Mouse (Mus musculus): ENCODE data around the gene Gpr162. TPM values are rescaled to one million over a fixed set of nuclear protein-coding genes. Genes with fewer than 3 reads are reported as not detected.

Gpr162 gene
- polyA plus RNA-seq, 1 experiment from 2014 or later = 0.26 TPM

DNA sequence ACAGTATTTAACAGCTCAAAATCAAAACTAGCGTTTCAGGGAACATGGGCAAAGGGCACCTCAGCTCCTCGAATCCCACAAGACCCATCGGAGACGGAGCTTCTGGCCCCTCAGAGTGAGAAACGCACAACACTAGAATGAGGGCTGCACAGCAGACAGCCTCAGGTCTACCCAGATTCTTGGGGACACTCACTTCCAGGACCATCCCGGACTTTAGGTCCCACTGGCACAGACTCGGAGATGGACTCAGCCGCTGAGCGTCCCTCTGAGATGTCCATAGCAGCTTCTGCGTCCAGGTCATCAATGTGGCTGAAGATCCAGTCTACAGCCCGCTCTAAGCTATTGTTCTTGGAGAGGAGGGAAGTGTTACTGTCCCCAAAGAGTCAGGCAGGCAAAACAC, 46.7 kb downstream of the Gpr162 start:
- DNase-seq (ENCODE audit: low spot score) (no peak), ATAC-seq (no peak)
- Histone ChIP-seq H3K9ac (replicated peaks; ENCODE audit: low read depth) (no peak overlapping the region), H3K27me3 (replicated peaks; ENCODE audit: insufficient read depth, low read length) (no peaks in the 10 kb centered on the region), H3K36me3 (ENCODE audit: insufficient read depth, low read length) (peaks cover 35% of the 10 kb centered on the region), H3K4me3 (ENCODE audit: low read depth, low read length) (no peak overlapping the region), H3K9me3 (ENCODE audit: low read length) (no peaks in the 10 kb centered on the region), H3K27ac (ENCODE audit: low read length) (no peak overlapping the region), H3K4me1 (ENCODE audit: insufficient read depth, low read depth, low read length) (peaks cover 5% of the 10 kb centered on the region; the same call in 1 of the 2 replicates), H3K4me2 (replicated peaks; ENCODE audit: low read depth, low read length) (no peak overlapping the region)
- TF ChIP-seq CTCF (IDR thresholded peaks at IDR 0.05) (no peak), EP300 (IDR thresholded peaks at IDR 0.05) (no peak)
- WGBS = 96% methylated on average over 11 of the region's 11 CpGs

DNA sequence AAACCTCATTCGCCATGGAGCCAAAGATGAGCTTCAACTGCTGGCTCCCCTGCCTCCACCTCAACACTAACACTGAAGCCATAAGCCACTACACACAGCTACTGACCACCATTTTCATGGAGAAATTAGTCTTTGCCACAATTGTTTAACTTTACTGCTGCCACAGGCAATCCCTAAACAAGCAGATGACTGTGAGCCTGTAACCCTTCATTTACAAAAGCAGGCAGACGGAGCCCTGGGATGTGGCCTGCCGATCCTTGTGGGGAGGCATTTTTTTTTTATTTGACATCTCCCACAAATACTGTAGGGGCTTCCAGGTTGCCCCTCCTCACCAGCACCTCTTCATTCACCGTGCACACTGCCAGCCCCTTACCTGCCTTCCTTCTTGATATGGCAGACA, 47.2 kb downstream of the Gpr162 start:
- Histone ChIP-seq H3K27me3 (replicated peaks; ENCODE audit: insufficient read depth, low read length) (no peaks in the 10 kb centered on the region), H3K27ac (ENCODE audit: low read length) (no peak overlapping the region), H3K36me3 (ENCODE audit: insufficient read depth, low read length) (peaks cover 30% of the 10 kb centered on the region), H3K4me2 (replicated peaks; ENCODE audit: low read depth, low read length) (no peak overlapping the region), H3K9me3 (ENCODE audit: low read length) (no peaks in the 10 kb centered on the region), H3K9ac (replicated peaks; ENCODE audit: low read depth) (no peak overlapping the region), H3K4me1 (ENCODE audit: insufficient read depth, low read depth, low read length) (peaks cover 5% of the 10 kb centered on the region; the same call in 1 of the 2 replicates), H3K4me3 (ENCODE audit: low read depth, low read length) (no peak overlapping the region)
- DNase-seq (ENCODE audit: low spot score) = no peak
- 88% methylated on average over 4 of the region's 4 CpGs for whole genome bisulfite sequencing
- no peak for TF ChIP-seq CTCF (IDR thresholded peaks at IDR 0.05)
- TF ChIP-seq EP300 (IDR thresholded peaks at IDR 0.05) = no peak
- no peak for ATAC-seq

DNA sequence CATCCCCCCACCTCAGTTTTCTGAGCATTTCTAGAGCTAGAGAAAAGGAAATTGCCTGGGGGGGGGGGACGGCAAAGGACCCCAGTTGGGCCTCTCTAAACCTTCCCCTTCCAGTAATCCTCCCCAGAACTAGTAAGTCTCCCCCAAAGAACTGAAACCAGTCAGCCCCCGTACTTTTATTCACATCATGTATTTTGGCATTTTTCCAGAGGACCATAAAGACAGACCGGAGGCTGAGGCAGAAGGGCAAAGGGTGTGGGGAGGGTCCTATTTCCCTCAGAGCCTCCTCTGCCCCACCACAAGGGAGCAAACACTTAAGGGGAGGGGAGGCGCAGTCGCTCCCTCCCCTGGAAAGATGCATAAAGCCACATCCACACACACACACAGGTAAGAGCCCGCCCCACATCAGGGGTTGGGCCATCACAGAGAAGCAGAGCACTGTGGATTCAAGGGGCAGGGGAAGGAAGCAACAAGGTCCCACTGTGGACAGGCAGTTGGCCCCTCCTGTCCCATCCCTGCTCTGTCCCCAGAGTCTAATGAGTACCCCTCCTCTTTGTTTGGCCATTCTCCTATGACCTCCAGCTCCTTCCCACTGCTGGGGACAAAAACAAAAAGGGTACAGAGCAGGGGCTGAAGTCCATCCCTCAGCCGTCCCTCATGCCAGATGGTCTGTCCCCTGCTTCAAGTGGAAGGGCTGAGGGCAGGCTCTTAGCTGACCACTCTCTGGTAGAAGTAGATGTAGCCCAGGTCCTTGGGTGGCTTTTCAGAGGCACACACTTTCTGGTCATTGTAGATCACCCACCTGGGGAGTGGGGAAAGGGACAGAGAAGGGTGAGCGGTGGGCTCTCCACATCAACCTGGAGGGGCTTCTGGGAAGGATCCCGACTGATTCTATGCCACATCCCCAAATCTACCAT, 48.7 kb downstream of the Gpr162 start:
- TF ChIP-seq CTCF (IDR thresholded peaks at IDR 0.05) = no peak
- no peak for TF ChIP-seq EP300 (IDR thresholded peaks at IDR 0.05)
- WGBS = 65% methylated on average over 8 of the region's 9 CpGs
- no peak overlapping the region for H3K4me3 ChIP-seq (ENCODE audit: low read depth, low read length)
- H3K27me3 ChIP-seq (replicated peaks; ENCODE audit: insufficient read depth, low read length) = no peaks in the 10 kb centered on the region
- H3K4me1 ChIP-seq (ENCODE audit: insufficient read depth, low read depth, low read length) = peaks cover 5% of the 10 kb centered on the region; the same call in 1 of the 2 replicates
- no peak overlapping the region for H3K9ac ChIP-seq (replicated peaks; ENCODE audit: low read depth)
- ATAC-seq (no peak), DNase-seq (ENCODE audit: low spot score) (no peak)
- H3K27ac ChIP-seq (ENCODE audit: low read length) = no peak overlapping the region
- H3K4me2 ChIP-seq (replicated peaks; ENCODE audit: low read depth, low read length) = no peak overlapping the region
- H3K9me3 ChIP-seq (ENCODE audit: low read length) = no peaks in the 10 kb centered on the region
- H3K36me3 ChIP-seq (ENCODE audit: insufficient read depth, low read length) = peaks cover 18% of the 10 kb centered on the region

DNA sequence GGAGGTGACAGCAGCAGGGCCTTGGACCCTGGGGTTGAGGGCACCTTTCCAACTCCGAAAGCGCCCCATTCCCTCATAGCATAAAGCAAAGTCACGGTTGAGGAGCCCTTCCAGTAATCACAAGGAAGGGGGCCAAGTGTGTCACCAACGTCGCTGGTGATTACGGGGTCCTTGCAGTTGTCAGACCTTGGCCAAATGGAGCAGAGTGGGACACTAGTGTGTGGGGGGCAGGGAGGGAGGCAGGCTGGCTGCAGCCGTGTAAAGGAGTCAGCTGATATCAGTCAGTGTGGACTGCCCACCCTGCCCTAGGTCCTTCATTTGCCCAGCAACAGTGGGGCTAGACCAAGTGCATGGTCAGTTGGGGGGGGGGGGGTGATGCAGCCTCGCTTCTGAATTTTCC, 49.3 kb downstream of the Gpr162 start:
- peaks cover 12% of the 10 kb centered on the region; the same call in 1 of the 2 replicates for H3K36me3 ChIP-seq (ENCODE audit: insufficient read depth, low read length)
- ATAC-seq (peak; percentile 21), DNase-seq (ENCODE audit: low spot score) (no peak)
- H3K4me1 ChIP-seq (ENCODE audit: insufficient read depth, low read depth, low read length) = peaks cover 10% of the 10 kb centered on the region; the same call in 1 of the 2 replicates
- TF ChIP-seq EP300 (IDR thresholded peaks at IDR 0.05) (no peak), CTCF (IDR thresholded peaks at IDR 0.05) (no peak)
- H3K9ac ChIP-seq (replicated peaks; ENCODE audit: low read depth) = no peak overlapping the region
- 31% methylated on average over 8 of the region's 8 CpGs for WGBS
- H3K4me3 ChIP-seq (ENCODE audit: low read depth, low read length) = peak overlapping the region; percentile 52
- H3K27me3 ChIP-seq (replicated peaks; ENCODE audit: insufficient read depth, low read length) = no peaks in the 10 kb centered on the region
- no peaks in the 10 kb centered on the region for H3K9me3 ChIP-seq (ENCODE audit: low read length)
- peak overlapping the region; percentile 84 for H3K4me2 ChIP-seq (replicated peaks; ENCODE audit: low read depth, low read length)
- H3K27ac ChIP-seq (ENCODE audit: low read length) = no peak overlapping the region

DNA sequence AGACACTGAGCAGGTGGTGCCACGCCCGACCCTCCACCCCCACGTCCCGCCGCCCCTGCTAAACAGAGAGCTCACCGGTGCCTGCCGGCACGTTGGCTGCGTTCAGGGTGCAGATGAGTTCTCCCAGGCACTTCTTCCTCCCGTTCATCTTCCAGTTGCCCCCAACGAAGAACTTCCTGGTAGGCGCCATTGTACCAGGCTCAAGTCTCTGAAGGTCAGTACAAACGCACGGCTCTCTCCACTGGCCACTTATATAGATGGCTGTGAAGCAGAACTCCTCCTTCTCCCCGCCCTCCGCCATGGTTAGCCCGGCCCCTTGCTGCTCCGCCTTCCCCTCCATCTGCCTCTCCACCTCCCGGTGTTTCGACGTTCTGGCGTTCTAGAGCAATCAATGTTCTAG, 49.9 kb downstream of the Gpr162 start, which contains the start of gene Tpi1:
Gene Tpi1 (minus strand): TSS at position 364 of the 400 bp plus-strand sequence.
- WGBS = under 1% methylated on average over 22 of the region's 22 CpGs
- no peak for TF ChIP-seq CTCF (IDR thresholded peaks at IDR 0.05)
- TF ChIP-seq EP300 (IDR thresholded peaks at IDR 0.05) = no peak
- H3K4me1 ChIP-seq (ENCODE audit: insufficient read depth, low read depth, low read length) = peaks cover 10% of the 10 kb centered on the region; the same call in 1 of the 2 replicates
- H3K4me3 ChIP-seq (ENCODE audit: low read depth, low read length) = peak within 1 kb of the TSS; percentile 52
- peak within 1 kb of the TSS; percentile 84 for H3K4me2 ChIP-seq (replicated peaks; ENCODE audit: low read depth, low read length)
- ATAC-seq = peak; percentile 94
- H3K36me3 ChIP-seq (ENCODE audit: insufficient read depth, low read length) = peaks cover 6% of the 10 kb centered on the region; the same call in 1 of the 2 replicates
- peak within 1 kb of the TSS; percentile 67 for H3K27ac ChIP-seq (ENCODE audit: low read length)
- peak within 1 kb of the TSS; percentile 50 for H3K9ac ChIP-seq (replicated peaks; ENCODE audit: low read depth)
- DNase-seq (ENCODE audit: low spot score) = peak; percentile 98
- no peaks in the 10 kb centered on the region for H3K9me3 ChIP-seq (ENCODE audit: low read length)
- H3K27me3 ChIP-seq (replicated peaks; ENCODE audit: insufficient read depth, low read length) = no peaks in the 10 kb centered on the region

DNA sequence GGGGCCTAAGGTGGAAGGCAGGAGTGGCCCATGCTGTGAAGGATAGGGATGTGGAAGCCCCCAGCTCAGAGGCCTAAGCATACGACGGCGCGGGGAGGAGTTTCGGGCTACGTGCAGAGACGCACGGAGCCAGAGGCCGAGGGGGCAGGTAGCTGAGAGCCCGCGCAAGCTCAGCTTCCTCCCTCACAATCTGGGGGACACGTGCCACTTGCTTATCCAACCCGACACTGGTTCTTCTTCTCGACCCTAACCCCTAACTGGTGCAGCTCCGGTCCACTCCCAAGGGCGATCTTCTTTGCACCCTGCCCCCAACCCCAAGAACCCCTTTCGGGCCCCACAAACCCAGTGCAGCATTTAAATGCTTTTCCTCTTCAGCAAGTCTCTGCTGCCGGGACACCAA, 50.3 kb downstream of the Gpr162 start:
- DNase-seq (ENCODE audit: low spot score) (peak; percentile 71), ATAC-seq (peak; percentile 25)
- 0 out of 2 replicates have a peak, but pooled peaks cover 5% of the 10 kb centered on the region for H3K36me3 ChIP-seq (ENCODE audit: insufficient read depth, low read length)
- H3K4me1 ChIP-seq (ENCODE audit: insufficient read depth, low read depth, low read length) = peaks cover 10% of the 10 kb centered on the region; the same call in 1 of the 2 replicates
- peak overlapping the region; percentile 52 for H3K4me3 ChIP-seq (ENCODE audit: low read depth, low read length)
- peak overlapping the region; percentile 67 for H3K27ac ChIP-seq (ENCODE audit: low read length)
- peak overlapping the region; percentile 50 for H3K9ac ChIP-seq (replicated peaks; ENCODE audit: low read depth)
- TF ChIP-seq EP300 (IDR thresholded peaks at IDR 0.05) = no peak
- TF ChIP-seq CTCF (IDR thresholded peaks at IDR 0.05) = no peak
- no peaks in the 10 kb centered on the region for H3K27me3 ChIP-seq (replicated peaks; ENCODE audit: insufficient read depth, low read length)
- H3K4me2 ChIP-seq (replicated peaks; ENCODE audit: low read depth, low read length) = peak overlapping the region; percentile 84
- H3K9me3 ChIP-seq (ENCODE audit: low read length) = no peaks in the 10 kb centered on the region
- WGBS = 0% methylated on average over 18 of the region's 18 CpGs

Data from lung, postnatal 0 days (tissue).